Mouse (Mus musculus) liver, postnatal 0 days (tissue): Measurements from ENCODE around the gene Galt.

Source experiments
- CTCF ChIP-seq: sonication (generic); IDR thresholded peaks from 2 replicates; pipeline ENCODE4 v1.5.1; 2016; ENCODE audit warnings: antibody characterized with exemption, low read depth
- EP300 ChIP-seq: IDR thresholded peaks from 2 replicates; pipeline ENCODE4 v1.6.1; 2016; ENCODE audit warnings: antibody characterized with exemption, low read depth, mild to moderate bottlenecking

DNA sequence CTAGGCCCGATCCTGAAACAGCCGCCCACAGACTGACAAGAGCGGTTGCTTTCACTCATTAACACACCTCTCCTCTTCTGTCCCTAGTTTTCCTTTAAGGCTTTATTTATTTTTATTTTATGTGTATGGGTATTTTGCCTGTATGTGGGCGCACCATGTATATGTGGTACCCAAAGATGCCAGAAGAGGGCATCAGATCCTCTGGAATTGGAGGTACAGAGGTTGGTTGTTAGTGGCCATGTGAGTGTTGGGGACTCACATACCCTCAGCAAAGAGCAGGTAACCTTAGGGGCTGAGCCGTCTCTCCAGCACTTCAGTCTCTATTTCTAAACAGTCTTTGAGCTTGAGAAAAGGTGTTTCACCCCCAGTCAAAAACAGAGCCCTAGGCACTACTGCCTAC lies 39.4 kb upstream of the Galt start:
- TF ChIP-seq CTCF, result peak; percentile 67
- TF ChIP-seq EP300, result no peak
